Comparison of ENCODE assay signal across 20 mouse cellular contexts in the genomic region with DNA sequence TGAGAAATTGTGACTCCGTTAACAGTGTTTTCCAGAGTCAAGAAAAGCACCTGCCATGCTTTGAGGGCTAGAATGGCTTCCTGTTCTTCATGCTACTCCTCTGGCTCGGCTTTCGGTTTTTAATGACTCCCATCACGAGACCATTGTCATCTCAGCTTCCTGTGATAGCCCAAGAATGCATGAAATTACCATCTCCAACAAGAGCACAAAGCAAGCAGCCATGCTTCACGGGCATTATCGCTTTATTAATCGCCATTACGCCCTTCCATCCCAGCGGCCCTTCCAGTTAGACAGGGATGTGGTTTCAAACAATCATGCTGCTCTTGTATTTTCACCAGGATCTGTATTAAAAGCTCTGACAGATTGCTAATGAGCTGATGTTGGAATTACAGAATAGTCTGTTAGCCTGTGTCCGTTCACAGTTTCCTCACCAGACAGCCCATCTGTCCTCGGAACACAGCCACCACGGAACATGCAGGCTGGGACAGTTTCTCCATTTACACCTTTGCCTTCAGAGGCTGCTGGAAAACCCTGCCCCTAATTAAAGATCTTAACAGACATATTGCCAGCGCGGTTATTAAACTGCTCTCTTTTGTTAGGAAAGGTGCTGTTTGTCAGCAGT.
DNase-seq lines count a peak whose midpoint lies in the region; TF ChIP-seq lines count a peak whose summit lies in the region.
"Had no signal": no experiment of that assay in that cellular context is flagged by ENCODE, and none has a peak within 500 bp of the region (broad histone marks: within the 10 kb centered on the region; RNA-seq: fewer than 3 reads in every experiment).

No protein-coding gene starts in this region.

- intact Hi-C loops in heart, adult 2 months (cut with DNase I), result no loop called here

- no peak overlapping the region for H3K9ac ChIP-seq in heart, adult 2 months (ENCODE audit: low read depth, low read length)
- H3K9ac ChIP-seq: embryonic facial prominence, embryonic 13.5 days; heart, embryonic 12.5 days; liver, embryonic 15.5 days; midbrain, embryonic 12.5 days; neural tube, embryonic 13.5 days had no signal

- H3K4me1 ChIP-seq in heart, adult 2 months (ENCODE audit: control insufficient read depth, insufficient read depth, low read length), result no peaks in the 10 kb centered on the region
- H3K4me1 ChIP-seq: embryonic facial prominence, embryonic 13.5 days; heart, embryonic 12.5 days; liver, embryonic 15.5 days; midbrain, embryonic 12.5 days had no signal

- no peaks in the 10 kb centered on the region for H3K36me3 ChIP-seq in heart, adult 2 months (ENCODE audit: control insufficient read depth, insufficient read depth, low read length)
- H3K36me3 ChIP-seq: embryonic facial prominence, embryonic 13.5 days; heart, embryonic 12.5 days; liver, embryonic 15.5 days; midbrain, embryonic 12.5 days; neural tube, embryonic 13.5 days had no signal

- no peak for TF ChIP-seq POLR2A in brain, embryonic 14.5 days (IDR thresholded peaks at IDR 0.05; ENCODE audit: borderline replicate concordance, extremely low read depth, insufficient read depth, insufficient read length, poor library complexity, severe bottlenecking)
- TF ChIP-seq POLR2A in heart, adult 2 months (IDR thresholded peaks at IDR 0.05; ENCODE audit: insufficient read depth, low read depth, low read length), result no peak

- 77% methylated on average over 14 of the region's 14 CpGs for WGBS in heart, adult 2 months

- peak; percentile 66 for DNase-seq in heart, adult 11 months
- no peak for DNase-seq in heart, adult 8-10 months (ENCODE audit: low spot score)
- peak; percentile 25 for DNase-seq in Muller cell, postnatal 12 days (ENCODE audit: inconsistent ontology term)
- DNase-seq in brain, embryonic 14.5 days (ENCODE audit: low read depth), result peak; percentile 90
- DNase-seq in mesoderm, embryonic 11.5 days (ENCODE audit: low read depth, low spot score), result peak; percentile 20
- no peak for DNase-seq in spleen, postnatal 36 days (ENCODE audit: low spot score in 2 of 2)
- DNase-seq in heart, adult 2 months, result no peak
- DNase-seq: adrenal gland, postnatal 25 days; B cell, adult 2 months; cerebellum, adult 18-20 months; heart, postnatal 14 days; kidney, adult 11 months; layer of hippocampus, postnatal 36 days; thymus, postnatal 36 days had no signal

- TF ChIP-seq EP300 in heart, adult 2 months (IDR thresholded peaks at IDR 0.05; ENCODE audit: insufficient read depth, low read depth, low read length), result no peak

- H3K27me3 ChIP-seq in heart, adult 2 months (ENCODE audit: control insufficient read depth, insufficient read depth, low read length), result no peaks in the 10 kb centered on the region
- H3K27me3 ChIP-seq: embryonic facial prominence, embryonic 13.5 days; liver, embryonic 15.5 days had no signal

- H3K27ac ChIP-seq in heart, adult 2 months, result no peak overlapping the region
- H3K27ac ChIP-seq: embryonic facial prominence, embryonic 13.5 days; kidney, postnatal 0 days; liver, embryonic 15.5 days; midbrain, embryonic 12.5 days; neural tube, embryonic 13.5 days had no signal

- H3K79me2 ChIP-seq in heart, adult 2 months (replicated peaks; ENCODE audit: control insufficient read depth, insufficient read depth, low read length), result no peaks in the 10 kb centered on the region

- no peak for TF ChIP-seq CTCF in brain, embryonic 14.5 days (IDR thresholded peaks at IDR 0.05; ENCODE audit: borderline replicate concordance, extremely low read depth, insufficient read depth, insufficient read length)
- no peak for TF ChIP-seq CTCF in heart, adult 2 months (IDR thresholded peaks at IDR 0.05)

- no peak overlapping the region for H3K4me3 ChIP-seq in heart, adult 2 months
- H3K4me3 ChIP-seq: embryonic facial prominence, embryonic 13.5 days; heart, embryonic 12.5 days; liver, embryonic 15.5 days; midbrain, embryonic 12.5 days; neural tube, embryonic 13.5 days had no signal

Comparison
In these comparisons a context has a peak if more than half of its experiments do, and no peak if none do; other contexts are left out.
1. DNase-seq: peak in heart, adult 11 months (single experiment), Muller cell, postnatal 12 days (single experiment), brain, embryonic 14.5 days (single experiment) and mesoderm, embryonic 11.5 days (single experiment); none in heart, adult 8-10 months (single experiment), spleen, postnatal 36 days (0 of 2) and heart, adult 2 months (0 of 2).